Comparison of ENCODE assay signal across 25 mouse cellular contexts in genomic region chr12:3414956-3415355, GRCm38 (mm10).
"Had no signal": no experiment of that assay in that cellular context is flagged by ENCODE, and none has a peak within 500 bp of the region (broad histone marks: within the 10 kb centered on the region; RNA-seq: fewer than 3 reads in every experiment).

No protein-coding gene starts in this region.

- H3K9ac ChIP-seq: heart, embryonic 12.5 days; hindbrain, embryonic 12.5 days; hindbrain, embryonic 14.5 days; intestine, embryonic 15.5 days; limb, embryonic 13.5 days; limb, embryonic 15.5 days; liver, embryonic 12.5 days had no signal

- H3K4me2 ChIP-seq: heart, embryonic 12.5 days; hindbrain, embryonic 12.5 days; hindbrain, embryonic 14.5 days; intestine, embryonic 15.5 days; limb, embryonic 13.5 days; limb, embryonic 15.5 days; liver, embryonic 12.5 days had no signal

- H3K4me3 ChIP-seq: gastrocnemius, adult 2 months; heart, embryonic 10.5 days; heart, embryonic 12.5 days; hindbrain, embryonic 10.5 days; hindbrain, embryonic 12.5 days; intestine, embryonic 15.5 days; layer of hippocampus, adult 2 months; left cerebral cortex, adult 2 months; limb, embryonic 13.5 days; limb, embryonic 15.5 days; liver, embryonic 12.5 days had no signal

- H3K36me3 ChIP-seq: intestine, embryonic 15.5 days; limb, embryonic 15.5 days had no signal

- H3K4me1 ChIP-seq: heart, embryonic 10.5 days; heart, embryonic 12.5 days; hindbrain, embryonic 10.5 days; hindbrain, embryonic 12.5 days; intestine, embryonic 15.5 days; limb, embryonic 13.5 days; limb, embryonic 15.5 days; liver, embryonic 12.5 days had no signal

- H3K27ac ChIP-seq: gastrocnemius, adult 2 months; heart, embryonic 10.5 days; hindbrain, embryonic 10.5 days; hindbrain, embryonic 12.5 days; hindbrain, embryonic 14.5 days; intestine, embryonic 15.5 days; layer of hippocampus, adult 2 months; left cerebral cortex, adult 2 months; limb, embryonic 13.5 days; limb, embryonic 15.5 days; liver, embryonic 12.5 days had no signal

- DNase-seq: gastrocnemius, adult 2 months; gastrocnemius, postnatal 10 days; gastrocnemius, postnatal 25 days; heart, adult 18-20 months; heart, postnatal 10 days; heart, postnatal 4 days; kidney, adult 18-20 months; kidney, adult 8-10 months; kidney, postnatal 10 days; kidney, postnatal 25 days; kidney, postnatal 4 days; left cerebral cortex, postnatal 4 days had no signal

- H3K27me3 ChIP-seq: heart, embryonic 12.5 days; hindbrain, embryonic 12.5 days; intestine, embryonic 15.5 days; limb, embryonic 13.5 days; limb, embryonic 15.5 days; liver, embryonic 12.5 days had no signal

- H3K9me3 ChIP-seq: heart, embryonic 10.5 days; heart, embryonic 12.5 days; hindbrain, embryonic 12.5 days; intestine, embryonic 15.5 days; limb, embryonic 13.5 days; limb, embryonic 15.5 days; liver, embryonic 12.5 days had no signal

- ATAC-seq: hindbrain, embryonic 16.5 days; inflammation-experienced regulatory T-cells, adult 6 months; intestine, embryonic 15.5 days; liver, embryonic 12.5 days had no signal
